Mouse (Mus musculus): ENCODE data around the gene Itpr2.

Itpr2 gene

GRCm38 (mm10) chr6:146501866-146502804 is at the start of gene Itpr2:
Gene Itpr2, minus strand, starts transcription at chr6:146502223.
- DNase-seq (ENCODE audit: low read depth, low spot score): no peak

DNA sequence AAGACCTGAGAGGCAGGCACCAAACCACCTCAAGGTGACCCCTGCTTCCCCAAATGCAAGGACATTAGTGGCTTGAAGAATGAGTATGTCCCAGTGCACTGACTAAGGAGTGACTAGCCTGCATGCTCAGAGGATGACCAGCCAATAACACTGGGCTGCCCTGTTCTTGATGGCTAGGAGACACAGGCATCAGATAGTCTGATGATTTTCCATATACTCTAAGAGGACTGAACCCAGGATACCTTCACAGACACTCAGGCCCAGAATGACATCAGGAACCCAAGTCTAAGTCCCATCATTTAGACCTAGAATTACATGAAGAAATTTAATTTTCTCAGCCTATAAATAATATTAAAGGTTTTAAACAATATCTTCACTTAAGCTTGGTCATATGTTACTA is 49.3 kb upstream of the Itpr2 start:
- DNase-seq (ENCODE audit: low read depth, low spot score): no peak

GRCm38 (mm10) chr6:146550421-146550820 is 48.4 kb upstream of the Itpr2 start:
- DNase-seq (ENCODE audit: low read depth, low spot score): no peak

- no peak for DNase-seq (ENCODE audit: low read depth, low spot score)
Observed at GRCm38 (mm10) chr6:146545289-146545865, 43.4 kb upstream of the Itpr2 start.

GRCm38 (mm10) chr6:146544622-146545021 is 42.6 kb upstream of the Itpr2 start:
- no peak for DNase-seq (ENCODE audit: low read depth, low spot score)

GRCm38 (mm10) chr6:146540386-146540785 is 38.4 kb upstream of the Itpr2 start:
- no peak for DNase-seq (ENCODE audit: low read depth, low spot score)

- DNase-seq (ENCODE audit: low read depth, low spot score): no peak
Observed at GRCm38 (mm10) chr6:146538661-146539060, 36.6 kb upstream of the Itpr2 start.

DNA sequence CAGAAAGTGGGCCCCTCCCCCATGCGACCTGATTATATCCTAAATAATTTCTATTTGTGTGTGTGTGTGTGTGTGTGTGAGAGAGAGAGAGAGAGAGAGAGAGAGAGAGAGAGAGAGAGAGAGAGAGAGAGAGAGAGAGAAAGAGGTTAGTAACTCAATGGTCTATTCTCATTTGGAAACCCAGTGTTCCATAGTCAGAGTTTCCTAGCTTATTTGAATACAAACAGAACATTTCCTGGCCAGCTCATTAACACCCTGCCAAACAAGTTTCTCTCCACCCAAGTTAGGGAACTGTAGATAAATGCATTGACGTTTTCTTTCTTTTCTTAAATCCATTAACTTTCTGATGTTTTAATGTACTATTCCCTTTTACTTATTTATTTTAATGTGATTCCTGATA is 36.0 kb upstream of the Itpr2 start:
- DNase-seq (ENCODE audit: low read depth, low spot score): no peak

DNA sequence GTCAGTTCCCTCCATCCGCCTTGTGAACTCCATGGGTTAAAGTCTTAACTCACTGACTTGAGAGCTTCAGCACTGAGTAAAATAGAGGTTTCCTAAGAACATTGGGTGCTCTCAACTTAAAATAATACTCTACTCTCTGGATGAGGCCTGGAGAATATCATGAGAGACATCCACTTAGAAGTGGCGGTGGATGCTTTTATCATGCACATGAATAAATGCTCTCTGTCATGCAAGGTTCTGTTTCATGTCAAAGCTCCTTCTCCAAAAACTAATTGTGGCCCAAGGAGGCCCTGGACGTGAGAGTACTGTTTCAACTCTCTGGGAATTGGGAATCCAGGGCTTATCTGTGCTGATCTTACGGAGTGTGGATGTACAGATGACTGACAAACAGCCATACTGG is 35.1 kb upstream of the Itpr2 start:
- no peak for DNase-seq (ENCODE audit: low read depth, low spot score)

DNA sequence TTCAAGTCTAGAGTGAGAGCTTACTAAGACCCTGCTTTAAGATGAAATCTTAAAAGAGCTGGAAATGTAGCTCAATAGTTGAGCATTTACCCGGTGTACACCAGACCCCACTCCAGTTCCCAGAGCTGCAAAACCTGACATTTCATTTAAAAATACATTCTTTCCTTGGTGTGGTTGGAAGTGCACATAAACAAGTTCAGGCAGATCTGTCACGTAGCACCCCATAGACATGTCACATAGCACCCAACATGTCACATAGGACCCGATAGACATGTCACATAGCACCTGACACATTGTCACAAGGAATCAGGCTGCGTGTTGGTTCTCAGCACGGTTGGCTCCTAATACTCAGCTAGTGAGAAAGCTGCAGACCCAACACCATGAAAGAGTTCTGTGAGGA is 33.5 kb upstream of the Itpr2 start:
- no peak for DNase-seq (ENCODE audit: low read depth, low spot score)

GRCm38 (mm10) chr6:146533146-146533545 is 31.1 kb upstream of the Itpr2 start:
- DNase-seq (ENCODE audit: low read depth, low spot score): no peak

DNA sequence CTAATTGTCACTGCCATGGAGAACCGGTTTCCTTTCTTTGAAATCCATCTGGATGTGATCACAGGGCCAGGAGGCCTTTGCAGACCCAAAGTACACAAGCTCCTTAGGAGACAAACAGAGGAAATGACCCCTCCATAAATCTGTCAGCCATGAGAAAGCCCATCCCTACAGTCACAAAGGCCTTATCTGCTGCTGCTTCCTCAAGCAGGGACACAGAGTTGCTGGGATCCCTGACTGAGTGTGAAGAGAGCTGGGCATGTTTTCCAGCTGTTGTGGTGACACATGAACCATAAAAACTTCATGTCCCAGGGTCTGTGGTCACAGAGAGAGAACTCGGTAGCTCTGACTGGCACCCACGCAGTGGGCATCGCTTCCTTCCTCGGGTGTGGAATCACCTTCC is 28.7 kb upstream of the Itpr2 start:
- DNase-seq (ENCODE audit: low read depth, low spot score): no peak

DNA sequence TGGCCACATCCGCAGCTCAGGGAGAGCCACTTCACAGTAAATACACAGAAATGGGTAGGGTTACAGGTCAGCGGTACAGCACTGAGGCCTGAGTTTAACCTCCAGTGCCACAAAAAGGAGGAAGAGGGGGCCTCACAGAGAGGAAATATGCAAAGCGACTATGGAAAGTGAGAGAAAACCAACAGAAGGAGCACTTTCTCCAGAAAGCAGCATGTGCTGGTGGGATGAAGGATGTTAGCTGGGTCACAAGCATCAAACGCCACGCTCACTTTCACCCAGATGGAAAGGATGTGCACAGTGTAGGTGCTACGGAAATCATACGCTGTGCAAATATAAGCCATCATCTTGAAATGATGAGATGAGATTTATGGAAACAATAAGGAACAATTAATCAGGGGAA is 28.3 kb upstream of the Itpr2 start:
- DNase-seq (ENCODE audit: low read depth, low spot score): no peak

DNA sequence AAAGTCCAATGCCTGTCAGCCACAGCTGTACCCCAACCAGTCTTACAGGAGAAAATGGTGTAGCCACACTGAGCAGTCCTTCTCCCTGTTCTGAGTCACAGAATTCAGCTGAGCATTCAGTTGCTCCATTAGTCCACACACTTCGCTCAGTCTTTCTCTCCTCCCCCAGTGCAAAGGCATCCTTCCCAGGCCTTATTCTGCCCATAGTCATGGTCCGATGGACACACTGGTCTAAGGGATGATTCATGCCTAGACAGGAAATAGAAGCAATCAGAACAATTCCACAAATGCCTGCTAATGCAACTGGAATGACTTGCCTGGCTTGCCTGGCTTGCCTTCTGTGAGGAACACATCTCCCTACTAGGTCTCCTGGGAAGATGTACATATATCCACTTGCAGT is 25.5 kb upstream of the Itpr2 start:
- DNase-seq (ENCODE audit: low read depth, low spot score): no peak

DNA sequence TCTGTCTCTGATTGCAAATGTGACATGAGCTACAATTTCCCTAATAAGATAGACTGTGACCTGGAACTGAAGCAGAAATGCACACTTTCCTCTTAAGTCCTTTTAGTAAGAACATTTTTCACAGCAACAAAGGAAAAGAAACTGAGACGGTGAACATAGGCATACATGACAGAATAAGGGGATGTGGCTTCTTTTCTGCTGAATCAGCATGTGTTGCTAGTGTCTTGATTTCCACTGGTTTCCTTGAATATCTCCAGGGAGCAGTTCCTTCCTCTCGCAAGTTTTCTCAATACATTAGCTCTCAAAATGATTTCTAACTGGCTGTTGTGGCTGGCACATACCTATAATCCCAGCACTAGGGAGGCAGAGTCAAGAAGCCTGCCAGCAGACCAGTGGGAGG is 23.5 kb upstream of the Itpr2 start:
- DNase-seq (ENCODE audit: low read depth, low spot score): no peak

DNA sequence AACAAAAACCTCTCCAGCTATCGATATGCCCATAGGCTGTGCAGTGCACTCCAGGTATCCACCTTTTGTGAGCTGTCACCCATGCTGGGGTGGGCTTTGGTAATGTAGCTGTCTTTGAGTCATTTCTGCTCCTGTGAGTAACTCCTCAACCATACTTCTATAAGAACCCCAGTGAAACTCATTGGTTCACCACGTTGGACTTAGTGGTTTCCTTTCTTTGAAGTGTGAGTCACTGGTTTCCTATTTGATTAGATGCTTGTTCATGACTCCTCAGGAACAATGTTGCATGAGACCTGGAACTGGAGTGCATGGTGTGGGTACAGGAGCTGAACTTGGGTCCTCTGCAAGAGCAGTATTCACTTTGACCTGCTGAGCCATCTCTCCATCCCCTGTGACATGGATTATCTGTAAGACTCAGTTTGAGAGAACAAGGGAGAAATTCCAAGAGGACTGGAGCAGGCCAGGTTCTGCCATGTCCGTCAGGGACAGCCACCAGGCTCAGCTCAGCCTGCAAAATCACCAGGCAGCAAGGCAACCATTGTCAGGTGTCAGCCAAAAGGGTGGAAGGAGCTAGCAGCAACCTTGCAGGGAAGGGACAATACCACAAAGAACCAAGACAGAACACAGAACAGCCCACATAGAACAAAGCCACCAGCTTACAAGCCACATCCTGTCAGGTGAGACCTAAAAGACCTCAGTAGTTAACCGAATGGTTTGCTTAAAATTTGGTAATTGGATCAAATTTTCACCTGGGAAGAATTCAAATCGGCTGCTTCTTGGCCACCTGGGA is 19.6 kb upstream of the Itpr2 start:
- no peak for DNase-seq (ENCODE audit: low read depth, low spot score)

GRCm38 (mm10) chr6:146519019-146519418 is 17.0 kb upstream of the Itpr2 start:
- DNase-seq (ENCODE audit: low read depth, low spot score): no peak

GRCm38 (mm10) chr6:146515936-146516335 is 13.9 kb upstream of the Itpr2 start:
- no peak for DNase-seq (ENCODE audit: low read depth, low spot score)

- DNase-seq (ENCODE audit: low read depth, low spot score): no peak
Observed at GRCm38 (mm10) chr6:146514531-146514948, 12.5 kb upstream of the Itpr2 start.

GRCm38 (mm10) chr6:146513899-146514298 is 11.9 kb upstream of the Itpr2 start:
- no peak for DNase-seq (ENCODE audit: low read depth, low spot score)

GRCm38 (mm10) chr6:146513384-146513783 is 11.4 kb upstream of the Itpr2 start:
- DNase-seq (ENCODE audit: low read depth, low spot score): no peak

- no peak for DNase-seq (ENCODE audit: low read depth, low spot score)
Observed at GRCm38 (mm10) chr6:146511511-146511910, 9.5 kb upstream of the Itpr2 start.
